Mouse (Mus musculus): ENCODE measurements around the gene Thsd7b. TPM values are rescaled to one million over a fixed set of nuclear protein-coding genes. Genes with fewer than 3 reads are reported as not detected.
"Not testable (repeated sequence)": the region's sequence is repeated elsewhere in the genome, so short reads cannot be mapped to it uniquely, and the experiment has no call there.

The Thsd7b gene
- polyA plus RNA-seq, 1 experiment from 2014 or later, result 0.85 TPM

- Histone ChIP-seq H3K27me3 (ENCODE audit: control insufficient read depth, insufficient read depth, low read depth, low read length) (no peaks in the 10 kb centered on the region), H3K27ac (ENCODE audit: low read length) (no peak overlapping the region), H3K36me3 (ENCODE audit: control insufficient read depth, insufficient read depth, low read length) (no peaks in the 10 kb centered on the region), H3K4me2 (ENCODE audit: low read depth, low read length) (no peak overlapping the region), H3K4me1 (replicated peaks; ENCODE audit: control insufficient read depth, insufficient read depth, low read length) (no peaks in the 10 kb centered on the region), H3K9ac (ENCODE audit: low read length) (no peak overlapping the region), H3K9me3 (ENCODE audit: control insufficient read depth, low read length) (no peaks in the 10 kb centered on the region), H3K4me3 (ENCODE audit: low read length) (no peak overlapping the region)
- no peak for ATAC-seq (ENCODE audit: low read depth)
Measured at GRCm38 (mm10) chr1:129600933-129601332, 327.8 kb downstream of the Thsd7b start.

- Histone ChIP-seq H3K27ac (ENCODE audit: low read length) (no peak overlapping the region), H3K9ac (ENCODE audit: low read length) (no peak overlapping the region), H3K9me3 (ENCODE audit: control insufficient read depth, low read length) (no peaks in the 10 kb centered on the region), H3K27me3 (ENCODE audit: control insufficient read depth, insufficient read depth, low read depth, low read length) (no peaks in the 10 kb centered on the region), H3K4me1 (replicated peaks; ENCODE audit: control insufficient read depth, insufficient read depth, low read length) (no peaks in the 10 kb centered on the region), H3K4me3 (ENCODE audit: low read length) (no peak overlapping the region), H3K36me3 (ENCODE audit: control insufficient read depth, insufficient read depth, low read length) (no peaks in the 10 kb centered on the region), H3K4me2 (ENCODE audit: low read depth, low read length) (no peak overlapping the region)
- no peak for ATAC-seq (ENCODE audit: low read depth)
Measured at GRCm38 (mm10) chr1:129602284-129602683, 329.2 kb downstream of the Thsd7b start.

- no peaks in the 10 kb centered on the region for H3K4me1 ChIP-seq (replicated peaks; ENCODE audit: control insufficient read depth, insufficient read depth, low read length)
- H3K36me3 ChIP-seq (ENCODE audit: control insufficient read depth, insufficient read depth, low read length), result no peaks in the 10 kb centered on the region
- no peaks in the 10 kb centered on the region for H3K27me3 ChIP-seq (ENCODE audit: control insufficient read depth, insufficient read depth, low read depth, low read length)
- no peak overlapping the region for H3K9ac ChIP-seq (ENCODE audit: low read length)
- H3K4me2 ChIP-seq (ENCODE audit: low read depth, low read length), result no peak overlapping the region
- H3K27ac ChIP-seq (ENCODE audit: low read length), result no peak overlapping the region
- no peak overlapping the region for H3K4me3 ChIP-seq (ENCODE audit: low read length)
- ATAC-seq (ENCODE audit: low read depth), result no peak
- H3K9me3 ChIP-seq (ENCODE audit: control insufficient read depth, low read length), result no peaks in the 10 kb centered on the region
- WGBS, result 66% methylated on average over 3 of the region's 3 CpGs
Measured at GRCm38 (mm10) chr1:129608395-129608794, 335.3 kb downstream of the Thsd7b start.

- H3K4me3 ChIP-seq (ENCODE audit: low read length), result no peak overlapping the region
- H3K27ac ChIP-seq (ENCODE audit: low read length), result no peak overlapping the region
- H3K36me3 ChIP-seq (ENCODE audit: control insufficient read depth, insufficient read depth, low read length), result no peaks in the 10 kb centered on the region
- H3K4me1 ChIP-seq (replicated peaks; ENCODE audit: control insufficient read depth, insufficient read depth, low read length), result no peaks in the 10 kb centered on the region
- 61% methylated on average over 1 of the region's 1 CpGs for WGBS
- no peak for ATAC-seq (ENCODE audit: low read depth)
- H3K4me2 ChIP-seq (ENCODE audit: low read depth, low read length), result no peak overlapping the region
- no peaks in the 10 kb centered on the region for H3K9me3 ChIP-seq (ENCODE audit: control insufficient read depth, low read length)
- H3K9ac ChIP-seq (ENCODE audit: low read length), result no peak overlapping the region
- no peaks in the 10 kb centered on the region for H3K27me3 ChIP-seq (ENCODE audit: control insufficient read depth, insufficient read depth, low read depth, low read length)
Measured at GRCm38 (mm10) chr1:129616080-129616479, 343.0 kb downstream of the Thsd7b start.

- H3K36me3 ChIP-seq (ENCODE audit: control insufficient read depth, insufficient read depth, low read length), result no peaks in the 10 kb centered on the region
- no peak overlapping the region for H3K4me2 ChIP-seq (ENCODE audit: low read depth, low read length)
- H3K27me3 ChIP-seq (ENCODE audit: control insufficient read depth, insufficient read depth, low read depth, low read length), result no peaks in the 10 kb centered on the region
- WGBS, result 72% methylated on average over 7 of the region's 7 CpGs
- ATAC-seq (ENCODE audit: low read depth), result no peak
- H3K4me3 ChIP-seq (ENCODE audit: low read length), result no peak overlapping the region
- H3K9me3 ChIP-seq (ENCODE audit: control insufficient read depth, low read length), result no peaks in the 10 kb centered on the region
- no peak overlapping the region for H3K27ac ChIP-seq (ENCODE audit: low read length)
- no peaks in the 10 kb centered on the region for H3K4me1 ChIP-seq (replicated peaks; ENCODE audit: control insufficient read depth, insufficient read depth, low read length)
- no peak overlapping the region for H3K9ac ChIP-seq (ENCODE audit: low read length)
Measured at GRCm38 (mm10) chr1:129619440-129620301, 346.6 kb downstream of the Thsd7b start.

- no peak for ATAC-seq (ENCODE audit: low read depth)
- WGBS, result 53% methylated on average over 6 of the region's 6 CpGs
- Histone ChIP-seq H3K4me2 (ENCODE audit: low read depth, low read length) (no peak overlapping the region), H3K36me3 (ENCODE audit: control insufficient read depth, insufficient read depth, low read length) (no peaks in the 10 kb centered on the region), H3K4me1 (replicated peaks; ENCODE audit: control insufficient read depth, insufficient read depth, low read length) (no peaks in the 10 kb centered on the region), H3K4me3 (ENCODE audit: low read length) (no peak overlapping the region), H3K9me3 (ENCODE audit: control insufficient read depth, low read length) (no peaks in the 10 kb centered on the region), H3K9ac (ENCODE audit: low read length) (no peak overlapping the region), H3K27me3 (ENCODE audit: control insufficient read depth, insufficient read depth, low read depth, low read length) (no peaks in the 10 kb centered on the region), H3K27ac (ENCODE audit: low read length) (no peak overlapping the region)
Measured at GRCm38 (mm10) chr1:129624519-129624918, 351.4 kb downstream of the Thsd7b start.

- H3K9me3 ChIP-seq (ENCODE audit: control insufficient read depth, low read length), result no peaks in the 10 kb centered on the region
- ATAC-seq (ENCODE audit: low read depth), result no peak
- no peak overlapping the region for H3K4me3 ChIP-seq (ENCODE audit: low read length)
- no peak overlapping the region for H3K9ac ChIP-seq (ENCODE audit: low read length)
- WGBS, result 70% methylated on average over 4 of the region's 4 CpGs
- no peaks in the 10 kb centered on the region for H3K36me3 ChIP-seq (ENCODE audit: control insufficient read depth, insufficient read depth, low read length)
- H3K4me1 ChIP-seq (replicated peaks; ENCODE audit: control insufficient read depth, insufficient read depth, low read length), result no peaks in the 10 kb centered on the region
- H3K27ac ChIP-seq (ENCODE audit: low read length), result no peak overlapping the region
- no peaks in the 10 kb centered on the region for H3K27me3 ChIP-seq (ENCODE audit: control insufficient read depth, insufficient read depth, low read depth, low read length)
- no peak overlapping the region for H3K4me2 ChIP-seq (ENCODE audit: low read depth, low read length)
Measured at GRCm38 (mm10) chr1:129635146-129635545, 362.0 kb downstream of the Thsd7b start.

GRCm38 (mm10) chr1:129644252-129644861 lies 371.3 kb downstream of the Thsd7b start:
- WGBS, result 60% methylated on average over 8 of the region's 8 CpGs
- no peaks in the 10 kb centered on the region for H3K9me3 ChIP-seq (ENCODE audit: control insufficient read depth, low read length)
- H3K4me2 ChIP-seq (ENCODE audit: low read depth, low read length), result no peak overlapping the region
- H3K4me1 ChIP-seq (replicated peaks; ENCODE audit: control insufficient read depth, insufficient read depth, low read length), result no peaks in the 10 kb centered on the region
- H3K27ac ChIP-seq (ENCODE audit: low read length), result no peak overlapping the region
- no peaks in the 10 kb centered on the region for H3K27me3 ChIP-seq (ENCODE audit: control insufficient read depth, insufficient read depth, low read depth, low read length)
- H3K4me3 ChIP-seq (ENCODE audit: low read length), result no peak overlapping the region
- no peak overlapping the region for H3K9ac ChIP-seq (ENCODE audit: low read length)
- no peak for ATAC-seq (ENCODE audit: low read depth)
- H3K36me3 ChIP-seq (ENCODE audit: control insufficient read depth, insufficient read depth, low read length), result no peaks in the 10 kb centered on the region

- not testable (repeated sequence) for H3K27ac ChIP-seq (ENCODE audit: low read length); H3K4me3 ChIP-seq (ENCODE audit: low read length); H3K27me3 ChIP-seq (ENCODE audit: control insufficient read depth, insufficient read depth, low read depth, low read length); H3K9me3 ChIP-seq (ENCODE audit: control insufficient read depth, low read length); ATAC-seq (ENCODE audit: low read depth); H3K36me3 ChIP-seq (ENCODE audit: control insufficient read depth, insufficient read depth, low read length); H3K4me2 ChIP-seq (ENCODE audit: low read depth, low read length); H3K9ac ChIP-seq (ENCODE audit: low read length); H3K4me1 ChIP-seq (replicated peaks; ENCODE audit: control insufficient read depth, insufficient read depth, low read length)
- WGBS, result 86% methylated on average over 6 of the region's 6 CpGs
Measured at GRCm38 (mm10) chr1:129651448-129651847, 378.3 kb downstream of the Thsd7b start.

Data from lung, embryonic 16.5 days (tissue).